Mouse (Mus musculus): ENCODE results near the gene D930048N14Rik. TPM values are rescaled to one million over a fixed set of nuclear protein-coding genes. Genes with fewer than 3 reads are reported as not detected.
"Not testable (repeated sequence)": the region's sequence is repeated elsewhere in the genome, so short reads cannot be mapped to it uniquely, and the experiment has no call there.

The D930048N14Rik gene
- 1 to 10 TPM in 1 of 2 experiments, under 1 TPM in 1; 0.91 to 1.1 TPM for total RNA-seq (2021)
- long read RNA-seq, experiment 1, partial matches to known transcripts: 0 of 1 reads
- long read RNA-seq, experiment 1, other reads (novel, unspliced or antisense): 0 of 1 reads
- long read RNA-seq, experiment 2, partial matches to known transcripts: 0 of 4 reads
- long read RNA-seq, experiment 2, other reads (novel, unspliced or antisense): 1 of 4 reads

- intact Hi-C loops (cut with DNase I): no loop called here
- no peak for DNase-seq (ENCODE audit: low spot score in 2 of 2)
Observed at GRCm38 (mm10) chr11:51650691-51651515, at the start of gene D930048N14Rik, which contains the start of gene N4bp3. TSS of gene D930048N14Rik (plus strand) at chr11:51650954. TSS of gene N4bp3 (minus strand) at chr11:51650842.

GRCm38 (mm10) chr11:51602253-51602652, 48.5 kb upstream of the D930048N14Rik start:
- intact Hi-C loops (cut with DNase I): no loop called here
- no peak for DNase-seq (ENCODE audit: low spot score in 2 of 2)

GRCm38 (mm10) chr11:51605602-51606446, 44.9 kb upstream of the D930048N14Rik start:
- DNase-seq (ENCODE audit: low spot score in 2 of 2): peak; percentile 64 to 77
- intact Hi-C loops (cut with DNase I): no loop called here

GRCm38 (mm10) chr11:51606447-51607095, 44.2 kb upstream of the D930048N14Rik start, which contains the start of gene Hnrnpab:
TSS of gene Hnrnpab (minus strand) at chr11:51606847.
- peak; percentile 99 for DNase-seq (ENCODE audit: low spot score in 2 of 2)
- intact Hi-C loops (cut with DNase I): no loop called here

GRCm38 (mm10) chr11:51607096-51607738, 43.5 kb upstream of the D930048N14Rik start:
- intact Hi-C loops (cut with DNase I): no loop called here
- DNase-seq (ENCODE audit: low spot score in 2 of 2): no peak

GRCm38 (mm10) chr11:51609266-51609909, 41.4 kb upstream of the D930048N14Rik start:
- intact Hi-C loops (cut with DNase I): no loop called here

GRCm38 (mm10) chr11:51609940-51610339, 40.8 kb upstream of the D930048N14Rik start:
- intact Hi-C loops (cut with DNase I); DNase-seq (ENCODE audit: low spot score in 2 of 2): not testable (repeated sequence)

More at GRCm38 (mm10) chr11:51609266-51609909, 41.4 kb upstream of the D930048N14Rik start:
- DNase-seq (ENCODE audit: low spot score in 2 of 2): no peak

GRCm38 (mm10) chr11:51614256-51614655, 36.5 kb upstream of the D930048N14Rik start:
- no peak for DNase-seq (ENCODE audit: low spot score in 2 of 2)

GRCm38 (mm10) chr11:51615129-51615528, 35.6 kb upstream of the D930048N14Rik start:
- intact Hi-C loops (cut with DNase I): no loop called here
- DNase-seq (ENCODE audit: low spot score in 2 of 2): no peak

More at GRCm38 (mm10) chr11:51614256-51614655, 36.5 kb upstream of the D930048N14Rik start:
- intact Hi-C loops (cut with DNase I): no loop called here

GRCm38 (mm10) chr11:51615601-51616000, 35.2 kb upstream of the D930048N14Rik start:
- intact Hi-C loops (cut with DNase I): no loop called here

GRCm38 (mm10) chr11:51616113-51616512, 34.6 kb upstream of the D930048N14Rik start:
- intact Hi-C loops (cut with DNase I); DNase-seq (ENCODE audit: low spot score in 2 of 2): not testable (repeated sequence)

More at GRCm38 (mm10) chr11:51615601-51616000, 35.2 kb upstream of the D930048N14Rik start:
- no peak for DNase-seq (ENCODE audit: low spot score in 2 of 2)

GRCm38 (mm10) chr11:51617693-51618092, 33.1 kb upstream of the D930048N14Rik start:
- peak; percentile 82 to 83 for DNase-seq (ENCODE audit: low spot score in 2 of 2)

GRCm38 (mm10) chr11:51618894-51619408, 31.8 kb upstream of the D930048N14Rik start:
- intact Hi-C loops (cut with DNase I): no loop called here
- no peak for DNase-seq (ENCODE audit: low spot score in 2 of 2)

More at GRCm38 (mm10) chr11:51617693-51618092, 33.1 kb upstream of the D930048N14Rik start:
- intact Hi-C loops (cut with DNase I): loop anchor here (1.0 kb wide), 1 partner anchor 64 kb away; no protein-coding TSS in a partner anchor

- peak; percentile 90 to 98 for DNase-seq (ENCODE audit: low spot score in 2 of 2)
- intact Hi-C loops (cut with DNase I): no loop called here
Observed at GRCm38 (mm10) chr11:51619409-51620060, 31.2 kb upstream of the D930048N14Rik start, which contains the start of gene Nhp2. TSS of gene Nhp2 (plus strand) at chr11:51619735.

- intact Hi-C loops (cut with DNase I): no loop called here
Observed at GRCm38 (mm10) chr11:51620084-51620483, 30.7 kb upstream of the D930048N14Rik start.

GRCm38 (mm10) chr11:51621776-51622175, 29.0 kb upstream of the D930048N14Rik start:
- no peak for DNase-seq (ENCODE audit: low spot score in 2 of 2)
- intact Hi-C loops (cut with DNase I): no loop called here

More at GRCm38 (mm10) chr11:51620084-51620483, 30.7 kb upstream of the D930048N14Rik start:
- no peak for DNase-seq (ENCODE audit: low spot score in 2 of 2)

GRCm38 (mm10) chr11:51622971-51623491, 27.7 kb upstream of the D930048N14Rik start:
- DNase-seq (ENCODE audit: low spot score in 2 of 2): peak; percentile 76 to 91
- intact Hi-C loops (cut with DNase I): no loop called here
